Mouse (Mus musculus): ENCODE results near the gene Dnaic1. TPM values are rescaled to one million over a fixed set of nuclear protein-coding genes. Genes with fewer than 3 reads are reported as not detected.

The Dnaic1 gene
- polyA plus RNA-seq, 1 experiment from 2014 or later = 1.0 TPM

DNA sequence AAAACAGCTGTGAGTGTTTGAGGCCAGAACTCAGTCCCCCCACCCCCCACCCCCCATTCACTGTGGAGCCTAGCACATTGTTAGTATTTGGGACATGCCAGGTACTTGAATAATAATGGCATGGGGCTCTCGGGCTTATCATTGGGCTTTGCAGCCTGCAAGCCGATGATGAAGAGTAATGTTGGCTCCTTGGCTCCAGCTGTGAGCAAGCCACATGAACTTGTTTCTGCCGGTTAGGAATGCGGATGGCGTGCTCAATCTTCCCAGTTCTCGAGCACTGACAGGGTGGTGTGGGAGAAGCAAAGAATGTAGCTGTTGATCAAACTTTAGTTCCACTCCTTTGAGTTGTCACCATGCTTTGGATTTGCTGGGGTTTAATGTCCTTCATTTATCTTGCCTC, 6.3 kb downstream of the Dnaic1 start:
- Histone ChIP-seq H3K27me3 (no peaks in the 10 kb centered on the region), H3K4me1 (replicated peaks) (peaks cover 35% of the 10 kb centered on the region), H3K27ac (replicated peaks) (0 out of 2 replicates have a peak overlapping the region, but pooled peaks have one; percentile 24), H3K9ac (no peak overlapping the region), H3K9me3 (no peaks in the 10 kb centered on the region), H3K4me3 (no peak overlapping the region), H3K4me2 (no peak overlapping the region), H3K36me3 (no peaks in the 10 kb centered on the region)
- WGBS = 14% methylated on average over 6 of the region's 6 CpGs
- peak; percentile 53; the same call in 1 of the 2 replicates for ATAC-seq (ENCODE audit: low read depth)

DNA sequence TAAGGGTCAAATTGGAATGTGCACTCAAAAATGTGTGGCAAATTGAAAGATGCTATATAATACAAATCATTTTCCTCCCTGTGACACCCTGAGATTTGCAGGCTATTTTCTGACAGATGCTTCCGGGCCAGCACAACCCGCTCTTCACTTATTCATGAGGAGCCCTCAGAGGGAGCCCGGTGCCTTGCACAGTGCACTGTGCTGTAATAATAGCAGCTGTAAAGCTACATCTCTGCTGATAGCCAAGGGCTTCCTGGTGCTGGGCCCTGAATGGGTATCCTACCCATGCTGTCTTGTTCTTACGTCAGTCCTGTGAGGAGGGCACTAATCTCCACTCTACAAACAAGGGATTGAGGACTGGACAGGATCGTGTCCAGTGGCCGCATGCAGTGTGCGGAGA, 13.8 kb downstream of the Dnaic1 start:
- 65% methylated on average over 7 of the region's 7 CpGs for WGBS
- Histone ChIP-seq H3K27ac (replicated peaks) (no peak overlapping the region), H3K9me3 (no peaks in the 10 kb centered on the region), H3K27me3 (no peaks in the 10 kb centered on the region), H3K9ac (no peak overlapping the region), H3K36me3 (no peaks in the 10 kb centered on the region), H3K4me3 (no peak overlapping the region), H3K4me2 (no peak overlapping the region), H3K4me1 (replicated peaks) (peaks cover 6% of the 10 kb centered on the region; the same call in 1 of the 2 replicates)
- ATAC-seq (ENCODE audit: low read depth) = peak; percentile 59; the same call in 1 of the 2 replicates

DNA sequence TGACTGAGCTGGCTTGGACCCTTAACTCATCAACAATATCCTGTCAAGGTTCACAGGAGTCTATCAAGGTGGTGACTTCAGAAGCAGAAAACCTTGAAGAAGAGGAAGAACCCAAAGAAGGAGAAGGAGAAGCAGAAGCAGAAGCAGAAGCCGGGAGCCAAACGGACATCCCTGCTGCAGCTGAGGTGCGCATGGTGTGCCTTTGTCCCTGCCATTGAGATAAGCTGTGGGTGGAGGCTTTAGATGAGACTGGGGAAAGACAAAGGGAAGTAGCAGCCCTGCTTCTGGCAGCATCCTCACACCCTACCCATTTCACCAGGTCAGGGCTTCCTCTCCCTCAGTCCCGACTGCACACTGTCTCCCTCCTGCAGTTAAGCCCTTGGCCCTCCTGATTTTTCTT, 33.2 kb downstream of the Dnaic1 start:
- Histone ChIP-seq H3K4me3 (no peak overlapping the region), H3K4me2 (no peak overlapping the region), H3K9me3 (no peaks in the 10 kb centered on the region), H3K4me1 (replicated peaks) (peaks cover 17% of the 10 kb centered on the region), H3K36me3 (no peaks in the 10 kb centered on the region), H3K27ac (replicated peaks) (no peak overlapping the region), H3K27me3 (no peaks in the 10 kb centered on the region), H3K9ac (no peak overlapping the region)
- no peak for ATAC-seq (ENCODE audit: low read depth)
- WGBS = 75% methylated on average over 4 of the region's 4 CpGs

DNA sequence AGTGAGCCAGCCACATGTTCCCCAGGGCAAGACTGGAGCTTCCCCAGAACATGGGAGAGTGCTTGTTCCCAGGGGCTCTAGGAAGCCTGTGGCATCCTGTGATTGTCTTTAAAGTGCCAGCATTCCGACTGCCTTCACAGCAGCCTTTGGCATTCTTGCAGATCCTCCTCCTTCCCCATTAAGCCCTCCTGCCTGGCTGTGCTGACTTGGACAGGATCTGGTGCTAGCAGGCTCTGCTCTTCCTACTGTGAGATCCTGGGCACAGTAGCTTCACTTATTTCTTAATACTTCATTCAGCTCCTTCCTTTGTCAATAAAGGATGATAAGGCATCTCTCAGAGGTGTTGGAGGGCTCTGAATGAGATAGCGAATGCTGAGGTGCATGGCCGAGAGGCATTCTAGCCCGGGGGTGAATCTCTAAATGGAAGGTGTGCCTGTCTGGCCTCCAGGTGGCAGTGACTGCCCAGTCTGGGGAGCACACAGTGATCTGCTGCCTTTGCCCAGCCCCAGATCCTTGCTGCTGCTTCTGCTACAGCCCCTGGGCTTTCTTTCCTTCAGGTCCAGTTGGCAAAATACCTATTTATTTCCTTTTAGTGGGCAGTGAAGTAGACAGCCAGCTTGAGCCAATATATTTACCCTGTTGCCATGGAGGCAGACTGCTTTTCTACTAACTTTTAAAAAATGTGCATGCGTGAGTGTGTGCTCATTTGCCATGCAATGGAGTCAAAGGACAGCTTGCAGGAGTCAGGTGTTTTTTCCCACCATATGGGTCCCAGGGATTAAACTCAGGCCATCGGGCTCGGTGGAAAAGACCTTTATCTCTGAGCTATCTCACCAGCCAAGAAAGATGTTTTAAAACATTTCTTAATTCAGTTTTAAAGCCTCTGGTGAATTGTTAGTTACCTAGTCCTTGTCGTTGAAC, 35.2 kb downstream of the Dnaic1 start:
- 0 out of 2 replicates have a peak overlapping the region, but pooled peaks have one; percentile 8 for H3K9ac ChIP-seq
- H3K27ac ChIP-seq (replicated peaks) = peak overlapping the region; percentile 69
- peaks cover 25% of the 10 kb centered on the region for H3K4me1 ChIP-seq (replicated peaks)
- H3K36me3 ChIP-seq = no peaks in the 10 kb centered on the region
- ATAC-seq (ENCODE audit: low read depth) = peak; percentile 78
- WGBS = 23% methylated on average over 8 of the region's 8 CpGs
- H3K27me3 ChIP-seq = no peaks in the 10 kb centered on the region
- H3K9me3 ChIP-seq = no peaks in the 10 kb centered on the region
- no peak overlapping the region for H3K4me2 ChIP-seq
- no peak overlapping the region for H3K4me3 ChIP-seq

DNA sequence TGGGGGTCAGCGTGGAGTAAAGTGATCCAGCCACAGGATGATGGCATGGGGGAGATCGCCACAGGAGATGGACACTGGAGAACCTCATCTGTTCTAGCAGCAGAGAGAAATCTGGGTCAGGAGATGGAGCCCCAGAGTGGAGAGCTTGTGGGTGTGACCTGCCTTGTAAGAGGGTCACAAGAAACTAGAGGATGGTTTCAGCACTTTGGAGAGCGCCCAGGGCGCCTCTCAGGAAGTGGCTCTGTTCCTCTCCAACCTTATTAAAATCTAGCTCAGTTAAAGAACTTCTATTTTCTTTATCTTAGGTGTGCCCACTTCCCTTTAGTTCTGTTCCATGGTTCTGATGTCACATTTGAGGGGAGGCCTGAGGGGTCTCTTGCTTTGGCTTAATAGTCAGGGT, 37.2 kb downstream of the Dnaic1 start:
- no peak for ATAC-seq (ENCODE audit: low read depth)
- peaks cover 35% of the 10 kb centered on the region for H3K4me1 ChIP-seq (replicated peaks)

DNA sequence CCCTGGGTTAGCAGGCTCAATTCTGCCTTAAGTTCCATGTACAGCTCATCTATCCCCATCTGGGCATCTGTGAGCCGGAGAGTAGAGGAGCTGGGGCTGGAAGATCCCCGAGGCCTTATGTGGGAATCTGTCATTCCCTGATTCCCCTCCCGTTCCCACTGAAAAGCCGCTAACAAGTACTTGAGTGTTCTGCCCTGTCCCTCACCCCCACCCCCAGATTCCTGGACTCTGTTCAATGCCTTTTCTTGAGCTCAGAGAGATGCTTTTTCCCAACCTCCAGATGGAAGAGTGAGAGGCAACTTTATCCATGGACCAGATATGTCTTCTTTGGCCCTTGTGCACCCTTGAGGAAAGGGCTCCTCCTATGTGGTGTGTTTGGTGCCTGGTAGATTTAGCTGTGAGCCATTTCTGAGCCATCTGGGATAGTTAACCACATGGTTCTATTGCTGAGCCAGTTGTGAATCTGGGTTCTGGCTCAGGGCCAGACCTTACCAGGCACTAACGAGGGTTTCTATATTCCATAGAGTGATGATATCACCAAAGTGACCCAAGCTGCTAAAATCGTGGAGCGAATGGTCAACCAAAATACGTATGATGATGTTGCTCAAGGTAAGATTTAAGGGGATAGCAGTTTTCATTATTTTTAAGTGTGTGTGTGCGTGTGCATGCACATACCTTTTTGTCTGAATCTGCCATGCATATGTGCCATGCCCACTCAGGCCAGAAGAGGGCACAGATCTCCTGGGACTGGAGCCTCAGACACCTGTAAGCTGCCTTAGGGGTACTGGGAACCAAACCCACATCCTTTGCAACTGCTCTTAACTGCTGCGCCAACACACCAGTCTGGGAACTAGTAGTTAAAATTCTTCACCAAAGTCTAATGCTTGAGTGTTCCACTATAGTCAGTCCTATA, 40.4 kb downstream of the Dnaic1 start:
- no peak for ATAC-seq (ENCODE audit: low read depth)
- Histone ChIP-seq H3K9me3 (no peaks in the 10 kb centered on the region), H3K27ac (replicated peaks) (0 out of 2 replicates have a peak overlapping the region, but pooled peaks have one; percentile 10), H3K36me3 (no peaks in the 10 kb centered on the region), H3K27me3 (no peaks in the 10 kb centered on the region), H3K4me2 (no peak overlapping the region), H3K4me3 (no peak overlapping the region), H3K9ac (no peak overlapping the region), H3K4me1 (replicated peaks) (peaks cover 50% of the 10 kb centered on the region)
- 68% methylated on average over 10 of the region's 10 CpGs for WGBS

More for the DNA sequence above, 37.2 kb downstream of the Dnaic1 start:
- Histone ChIP-seq H3K27me3 (no peaks in the 10 kb centered on the region), H3K9ac (no peak overlapping the region), H3K27ac (replicated peaks) (no peak overlapping the region), H3K36me3 (no peaks in the 10 kb centered on the region), H3K4me2 (no peak overlapping the region), H3K4me3 (no peak overlapping the region), H3K9me3 (no peaks in the 10 kb centered on the region)
- WGBS = 51% methylated on average over 4 of the region's 4 CpGs

DNA sequence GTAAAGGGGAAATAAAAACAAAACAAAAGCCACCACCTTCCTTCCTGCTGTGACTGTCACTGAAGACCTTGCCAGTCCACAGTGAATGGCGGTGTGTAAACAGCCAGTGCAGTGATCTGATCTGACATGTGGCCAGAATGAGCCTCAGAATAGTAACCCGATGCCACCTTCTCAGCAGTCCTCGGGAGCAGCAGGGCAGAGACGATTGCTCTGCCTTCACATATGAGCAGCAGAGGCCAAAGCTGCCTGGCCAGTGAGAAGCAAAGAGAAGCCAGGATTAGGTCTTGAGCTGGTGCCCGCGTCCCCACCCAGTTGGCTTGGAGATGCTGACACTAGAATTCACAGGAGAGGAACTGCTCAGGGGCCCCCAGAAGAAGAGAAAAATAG, 41.0 kb downstream of the Dnaic1 start:
- no peaks in the 10 kb centered on the region for H3K36me3 ChIP-seq
- no peaks in the 10 kb centered on the region; the same call in 1 of the 2 replicates for H3K27me3 ChIP-seq
- ATAC-seq (ENCODE audit: low read depth) = no peak
- H3K9ac ChIP-seq = no peak overlapping the region
- H3K4me3 ChIP-seq = no peak overlapping the region
- no peak overlapping the region for H3K4me2 ChIP-seq
- 36% methylated on average over 6 of the region's 6 CpGs for WGBS
- H3K9me3 ChIP-seq = no peaks in the 10 kb centered on the region
- H3K27ac ChIP-seq (replicated peaks) = no peak overlapping the region
- peaks cover 50% of the 10 kb centered on the region for H3K4me1 ChIP-seq (replicated peaks)

DNA sequence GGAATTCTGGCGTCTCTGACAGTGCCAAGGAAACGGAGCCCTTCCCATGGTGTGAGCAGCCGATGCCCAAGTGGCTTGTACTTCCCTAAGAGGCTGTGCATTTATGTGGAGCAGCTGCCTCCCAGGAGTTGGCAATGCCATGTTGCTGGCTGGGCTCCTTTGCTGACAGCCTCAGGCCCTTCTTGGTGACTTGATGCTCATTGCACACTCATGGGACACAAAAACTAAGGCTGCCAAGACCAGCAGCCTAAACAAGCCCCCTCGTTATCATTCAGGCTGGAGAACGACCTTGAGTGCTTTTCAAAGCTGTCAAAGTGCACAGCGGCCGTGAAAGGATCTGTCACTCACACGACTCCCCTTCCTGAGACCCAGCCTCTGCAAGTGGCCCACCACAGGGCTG, 42.6 kb downstream of the Dnaic1 start:
- no peaks in the 10 kb centered on the region for H3K9me3 ChIP-seq
- 28% methylated on average over 8 of the region's 8 CpGs for WGBS
- H3K27me3 ChIP-seq = no peaks in the 10 kb centered on the region; the same call in 1 of the 2 replicates
- peak; percentile 10; the same call in 1 of the 2 replicates for ATAC-seq (ENCODE audit: low read depth)
- H3K36me3 ChIP-seq = no peaks in the 10 kb centered on the region
- H3K4me3 ChIP-seq = no peak overlapping the region
- peak overlapping the region; percentile 75 for H3K27ac ChIP-seq (replicated peaks)
- H3K4me1 ChIP-seq (replicated peaks) = peaks cover 57% of the 10 kb centered on the region
- no peak overlapping the region for H3K9ac ChIP-seq
- no peak overlapping the region for H3K4me2 ChIP-seq

DNA sequence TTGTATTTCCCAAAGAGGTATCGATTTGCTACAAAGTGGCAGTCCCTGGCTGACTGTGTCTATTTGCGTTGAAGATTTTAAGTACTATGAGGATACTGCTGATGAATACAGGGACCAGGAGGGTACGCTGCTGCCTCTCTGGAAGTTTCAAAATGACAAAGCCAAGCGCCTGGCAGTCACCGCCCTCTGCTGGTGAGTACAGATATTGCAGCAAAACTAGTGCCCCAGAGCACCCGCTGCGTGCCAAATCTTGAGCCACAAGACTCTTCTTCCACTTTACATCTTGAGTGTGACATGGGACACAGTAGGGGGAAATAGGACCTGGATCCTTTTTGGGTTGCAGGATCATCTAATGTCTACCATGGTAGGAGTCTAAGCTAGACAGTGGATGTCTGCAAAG, 44.6 kb downstream of the Dnaic1 start:
- peaks cover 71% of the 10 kb centered on the region for H3K4me1 ChIP-seq (replicated peaks)
- no peaks in the 10 kb centered on the region for H3K36me3 ChIP-seq
- whole genome bisulfite sequencing = 8% methylated on average over 7 of the region's 7 CpGs
- no peak overlapping the region for H3K4me3 ChIP-seq
- no peaks in the 10 kb centered on the region; the same call in 1 of the 2 replicates for H3K27me3 ChIP-seq
- ATAC-seq (ENCODE audit: low read depth) = no peak
- no peak overlapping the region for H3K9ac ChIP-seq
- no peak overlapping the region for H3K4me2 ChIP-seq
- no peak overlapping the region for H3K27ac ChIP-seq (replicated peaks)
- H3K9me3 ChIP-seq = no peaks in the 10 kb centered on the region

DNA sequence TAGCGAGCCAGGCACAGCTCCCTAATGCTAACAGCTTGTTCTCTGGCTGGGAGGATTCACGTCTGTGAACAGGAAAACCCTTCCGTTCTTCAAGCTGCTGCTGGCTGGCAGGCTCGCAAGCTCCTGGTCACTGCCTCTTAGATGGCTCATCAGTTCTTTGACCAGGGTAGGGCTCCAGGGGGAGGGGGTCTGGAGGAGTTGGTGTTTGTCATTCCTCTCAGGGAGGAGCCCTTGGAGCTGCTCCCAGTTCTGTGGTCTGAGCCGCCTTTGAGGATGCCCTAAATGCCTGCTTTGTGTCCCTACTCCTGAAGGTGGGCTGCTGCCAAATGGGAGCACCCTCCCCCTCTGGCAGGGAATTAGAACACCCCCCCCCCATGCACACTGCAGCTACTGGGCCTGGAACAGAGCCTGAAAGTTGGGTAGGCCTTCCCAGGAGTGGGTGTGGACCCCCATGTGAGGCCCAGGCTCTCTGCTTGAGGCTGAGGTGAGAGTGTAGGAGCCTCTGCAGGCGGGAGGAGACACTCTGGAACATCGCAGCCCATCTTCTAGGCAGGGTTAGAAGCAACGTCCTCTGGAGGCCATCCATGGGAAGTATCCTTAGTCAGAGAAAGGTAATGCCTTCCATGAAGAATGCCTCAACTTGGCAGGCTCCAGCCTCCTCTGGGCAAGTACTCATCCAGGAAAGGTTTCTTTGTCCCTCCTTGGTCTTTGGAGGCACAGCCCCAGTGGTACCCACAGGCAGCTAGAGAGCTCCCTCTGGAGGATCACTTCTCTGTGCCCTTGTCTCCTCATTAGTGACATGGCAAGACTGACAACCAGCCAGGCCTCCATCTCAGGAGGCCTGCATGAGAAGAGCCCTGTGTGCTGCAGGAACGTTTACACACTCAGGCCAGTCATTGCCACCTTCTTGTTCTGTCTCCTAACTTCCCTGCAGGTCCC, 46.4 kb downstream of the Dnaic1 start:
- Histone ChIP-seq H3K4me2 (no peak overlapping the region), H3K27me3 (no peaks in the 10 kb centered on the region; the same call in 1 of the 2 replicates), H3K4me1 (replicated peaks) (peaks cover 70% of the 10 kb centered on the region), H3K9me3 (no peaks in the 10 kb centered on the region), H3K36me3 (no peaks in the 10 kb centered on the region), H3K27ac (replicated peaks) (peak overlapping the region; percentile 74), H3K9ac (no peak overlapping the region), H3K4me3 (no peak overlapping the region)
- 57% methylated on average over 9 of the region's 9 CpGs for WGBS
- ATAC-seq (ENCODE audit: low read depth) = peak; percentile 78
